In the genomic region with DNA sequence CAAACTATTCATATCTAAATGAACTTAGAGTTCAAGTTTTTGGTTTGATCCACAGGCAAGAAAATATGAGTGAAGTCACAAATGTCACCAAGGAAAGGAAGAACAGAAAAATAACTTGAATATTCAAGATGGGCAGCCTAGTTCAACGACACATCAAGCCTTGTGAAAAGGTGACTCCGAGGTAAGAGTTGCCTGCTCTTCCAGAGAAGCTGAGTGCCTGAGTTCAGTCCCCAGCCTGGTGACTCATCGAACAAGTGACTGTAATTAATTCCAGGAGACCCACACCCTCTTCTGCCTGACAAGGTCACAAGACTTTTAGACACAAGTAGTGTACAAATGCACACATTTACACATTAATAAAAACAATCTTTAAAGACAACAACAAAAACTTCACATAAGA, we compare ENCODE assay signal across 21 mouse cellular contexts. TPM values are rescaled to one million over a fixed set of nuclear protein-coding genes. Genes with fewer than 3 reads are reported as not detected.
"Had no signal": no experiment of that assay in that cellular context is flagged by ENCODE, and none has a peak within 500 bp of the region (broad histone marks: within the 10 kb centered on the region; RNA-seq: fewer than 3 reads in every experiment).

No protein-coding gene starts in this region.

- H3K27ac ChIP-seq: layer of hippocampus, adult 2 months; liver, embryonic 14.5 days; midbrain, embryonic 10.5 days; midbrain, embryonic 13.5 days; neural tube, embryonic 13.5 days had no signal

- H3K9ac ChIP-seq: liver, embryonic 14.5 days; liver, postnatal 0 days; lung, embryonic 14.5 days; midbrain, embryonic 13.5 days; neural tube, embryonic 13.5 days had no signal

- H3K27me3 ChIP-seq: midbrain, embryonic 13.5 days; neural tube, embryonic 13.5 days had no signal

- H3K4me3 ChIP-seq: layer of hippocampus, adult 2 months; megakaryocyte, embryonic 14.5 days; midbrain, embryonic 10.5 days; midbrain, embryonic 13.5 days; myocyte; neural tube, embryonic 13.5 days had no signal

- H3K36me3 ChIP-seq: midbrain, embryonic 10.5 days; midbrain, embryonic 13.5 days; neural tube, embryonic 13.5 days had no signal

- H3K4me1 ChIP-seq: megakaryocyte, embryonic 14.5 days; midbrain, embryonic 13.5 days had no signal

- DNase-seq: kidney, postnatal 14 days; layer of hippocampus, adult 9-11 months; liver, postnatal 0 days; lung, embryonic 14.5 days; retina, postnatal 1 day; right cerebral cortex, postnatal 25 days; spleen, adult 18-20 months; thymus, adult 18-20 months; thymus, postnatal 36 days had no signal

- H3K9me3 ChIP-seq: midbrain, embryonic 10.5 days; midbrain, embryonic 13.5 days; neural tube, embryonic 13.5 days had no signal

RNA-seq across cellular contexts. Expression of gene Hoxa1, which starts 51.4 kb away (rescaled TPM):
- total RNA-seq: layer of hippocampus, adult 2 months; layer of hippocampus, postnatal 25 days; left cerebral cortex, adult 18-20 months; left cerebral cortex, postnatal 25 days; liver, adult 2 months; monocyte, adult 5-6 weeks had no signal

RNA-seq across cellular contexts. Expression of gene Hoxa2, which starts 57.9 kb away (rescaled TPM):
- total RNA-seq: layer of hippocampus, adult 2 months; layer of hippocampus, postnatal 25 days; left cerebral cortex, adult 18-20 months; left cerebral cortex, postnatal 25 days; monocyte, adult 5-6 weeks had no signal
